Mouse (Mus musculus): ENCODE results near the gene Phldb1.
"Not testable (repeated sequence)": the region's sequence is repeated elsewhere in the genome, so short reads cannot be mapped to it uniquely, and the experiment has no call there.

- TF ChIP-seq CTCF (IDR thresholded peaks at IDR 0.05; ENCODE audit: control insufficient read depth, insufficient read depth, low read length); POLR2A (IDR thresholded peaks at IDR 0.05; ENCODE audit: borderline replicate concordance, control insufficient read depth, low read depth, low read length): not testable (repeated sequence)
Observed at GRCm38 (mm10) chr9:44638726-44639125, 96.3 kb downstream of the Phldb1 start.

All from bone marrow, adult 2 months (tissue).